Mouse (Mus musculus): ENCODE data around the gene Pptc7.

Gene Pptc7

GRCm38 (mm10) chr5:122267136-122267535, 17.0 kb upstream of the Pptc7 start:
- in situ Hi-C loops (cut with MboI, MseI): no loop called here

DNA sequence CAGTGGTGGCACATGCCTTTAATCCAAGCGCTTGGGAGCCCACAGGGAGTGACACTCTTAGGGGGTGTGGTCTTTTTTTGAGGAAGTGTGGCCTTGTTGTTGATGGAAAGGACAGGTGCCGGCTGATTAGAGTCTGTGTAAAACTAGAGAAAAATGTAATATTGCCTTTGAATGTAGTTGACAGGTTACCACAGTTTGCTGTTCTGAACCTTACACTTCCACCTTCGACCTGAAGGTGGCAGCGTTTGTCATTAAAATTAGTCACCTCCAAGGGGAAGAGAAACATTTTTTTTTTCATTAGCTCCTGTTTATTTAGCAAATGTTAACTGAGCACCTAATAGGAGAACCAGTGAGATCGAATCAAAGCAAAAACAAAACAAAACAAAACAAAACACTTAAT, 16.3 kb upstream of the Pptc7 start:
- in situ Hi-C loops (cut with MboI, MseI): no loop called here

- in situ Hi-C loops (cut with MboI, MseI): no loop called here
Observed at GRCm38 (mm10) chr5:122268858-122269604, 15.1 kb upstream of the Pptc7 start.

DNA sequence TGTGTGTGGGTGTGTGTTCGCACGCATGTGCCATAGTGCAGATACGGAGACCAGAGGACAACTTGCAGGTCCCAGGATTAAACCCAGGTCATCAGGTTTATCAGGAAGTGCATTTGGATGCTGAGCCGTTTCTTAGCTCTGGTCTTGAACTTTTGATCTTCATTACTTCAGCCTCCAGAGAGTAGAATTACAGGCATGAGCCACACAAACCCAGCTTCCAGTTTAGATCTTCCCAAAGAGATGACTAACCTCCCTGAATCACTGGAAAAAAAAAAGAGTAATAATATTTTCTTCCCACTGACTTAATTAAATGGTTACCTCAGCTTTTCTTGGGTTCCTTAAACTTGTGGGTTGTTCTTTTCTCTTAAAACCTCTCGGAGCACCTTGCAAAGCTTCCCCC, 11.3 kb upstream of the Pptc7 start:
- in situ Hi-C loops (cut with MboI, MseI): no loop called here

- in situ Hi-C loops (cut with MboI, MseI): no loop called here
Observed at GRCm38 (mm10) chr5:122274785-122275184, 9.4 kb upstream of the Pptc7 start.

GRCm38 (mm10) chr5:122278946-122279345, 5.2 kb upstream of the Pptc7 start:
- in situ Hi-C loops (cut with MboI, MseI): no loop called here

GRCm38 (mm10) chr5:122279799-122280421, 4.3 kb upstream of the Pptc7 start:
- in situ Hi-C loops (cut with MboI, MseI): no loop called here

- in situ Hi-C loops (cut with MboI, MseI): no loop called here
Observed at GRCm38 (mm10) chr5:122280422-122280826, 3.7 kb upstream of the Pptc7 start.

DNA sequence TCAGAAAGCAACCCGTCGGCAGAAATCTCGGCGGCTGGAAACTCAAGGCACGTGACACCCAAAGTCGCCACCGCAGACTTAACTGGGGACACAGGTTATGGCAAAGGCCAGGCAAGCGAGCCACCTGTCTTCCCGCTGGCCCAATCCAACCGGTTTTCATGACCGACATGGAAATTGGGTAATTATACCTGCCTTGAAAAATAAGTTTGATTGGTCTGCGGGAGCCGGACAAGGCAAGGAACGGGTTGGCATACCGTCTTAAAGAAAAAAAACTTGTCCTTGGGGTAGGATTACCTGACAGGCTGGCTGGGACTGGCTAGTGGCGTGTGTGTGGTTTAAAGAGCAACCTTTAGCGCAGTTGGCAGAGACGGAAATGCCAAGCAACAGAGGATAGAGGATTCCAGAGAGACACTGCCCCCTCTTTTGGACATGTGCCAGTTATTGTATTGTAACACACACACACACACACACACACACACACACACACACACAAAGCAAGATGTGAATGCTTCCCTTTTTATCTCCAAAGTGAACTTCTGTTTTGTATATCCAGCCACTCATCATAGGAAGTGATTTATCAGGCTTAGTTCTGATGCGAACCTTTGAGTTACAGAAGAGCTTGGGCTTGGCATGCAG, 3.2 kb upstream of the Pptc7 start:
- in situ Hi-C loops (cut with MboI, MseI): no loop called here

DNA sequence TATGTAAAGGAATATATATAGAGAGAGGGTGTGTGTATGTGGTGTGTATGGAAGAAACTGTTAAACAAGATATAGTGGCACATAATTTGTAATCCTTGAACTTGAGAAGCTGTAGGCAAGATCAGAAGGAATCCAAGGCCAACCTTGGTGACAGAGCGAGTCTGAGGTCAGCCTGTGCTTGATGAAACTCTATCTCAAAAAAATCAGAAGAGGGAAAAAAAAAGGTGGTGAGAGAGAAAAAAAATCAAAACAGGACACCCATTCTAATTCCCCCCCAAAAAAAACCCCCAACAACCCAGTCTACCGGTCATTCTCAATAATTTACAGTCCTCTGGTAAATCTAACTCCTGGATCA, 360 bp upstream of the Pptc7 start:
- in situ Hi-C loops (cut with MboI, MseI): no loop called here

GRCm38 (mm10) chr5:122285029-122285766, 1.0 kb downstream of the Pptc7 start:
- in situ Hi-C loops (cut with MboI, MseI): no loop called here

DNA sequence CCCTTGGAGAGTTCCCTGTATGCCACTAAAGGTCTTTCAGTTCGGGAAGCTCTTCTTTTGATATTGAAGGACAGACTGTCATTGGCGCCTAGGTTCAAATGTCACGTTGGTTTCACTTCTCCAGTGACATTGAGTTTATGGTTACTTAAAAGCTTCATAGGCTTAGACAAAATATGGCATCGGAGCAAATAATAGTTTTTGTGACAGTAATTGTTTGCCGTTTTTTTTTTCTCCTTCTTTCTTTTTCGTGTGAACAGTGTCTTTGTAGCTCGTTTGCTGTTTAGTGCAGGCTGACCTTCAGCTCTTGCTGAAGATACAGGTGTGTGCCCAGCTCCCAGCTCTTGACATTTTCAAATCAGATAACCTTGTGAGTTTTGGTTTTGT, 1.6 kb downstream of the Pptc7 start:
- in situ Hi-C loops (cut with MboI, MseI): no loop called here

- in situ Hi-C loops (cut with MboI, MseI): no loop called here
Observed at GRCm38 (mm10) chr5:122286191-122286590, 2.0 kb downstream of the Pptc7 start.

DNA sequence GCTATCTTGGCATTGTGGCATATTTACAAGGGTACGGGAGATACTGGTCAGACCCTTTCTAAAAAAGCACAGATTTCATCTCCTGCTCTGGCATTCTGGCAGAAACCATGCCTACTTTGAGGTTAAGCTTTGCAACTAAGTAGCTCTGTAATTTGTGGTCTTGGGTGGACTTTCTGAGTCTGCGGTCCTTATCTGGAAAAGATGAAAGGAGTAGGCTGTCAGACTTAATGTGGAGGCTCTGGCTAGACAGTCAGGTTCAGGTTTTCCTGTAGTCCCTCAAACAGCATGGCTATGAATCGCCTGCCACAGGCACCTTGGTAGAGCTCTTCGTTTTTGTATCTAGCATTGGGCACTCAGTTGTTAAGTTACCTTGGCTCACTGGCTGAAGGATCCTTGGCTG, 2.9 kb downstream of the Pptc7 start:
- in situ Hi-C loops (cut with MboI, MseI): no loop called here

DNA sequence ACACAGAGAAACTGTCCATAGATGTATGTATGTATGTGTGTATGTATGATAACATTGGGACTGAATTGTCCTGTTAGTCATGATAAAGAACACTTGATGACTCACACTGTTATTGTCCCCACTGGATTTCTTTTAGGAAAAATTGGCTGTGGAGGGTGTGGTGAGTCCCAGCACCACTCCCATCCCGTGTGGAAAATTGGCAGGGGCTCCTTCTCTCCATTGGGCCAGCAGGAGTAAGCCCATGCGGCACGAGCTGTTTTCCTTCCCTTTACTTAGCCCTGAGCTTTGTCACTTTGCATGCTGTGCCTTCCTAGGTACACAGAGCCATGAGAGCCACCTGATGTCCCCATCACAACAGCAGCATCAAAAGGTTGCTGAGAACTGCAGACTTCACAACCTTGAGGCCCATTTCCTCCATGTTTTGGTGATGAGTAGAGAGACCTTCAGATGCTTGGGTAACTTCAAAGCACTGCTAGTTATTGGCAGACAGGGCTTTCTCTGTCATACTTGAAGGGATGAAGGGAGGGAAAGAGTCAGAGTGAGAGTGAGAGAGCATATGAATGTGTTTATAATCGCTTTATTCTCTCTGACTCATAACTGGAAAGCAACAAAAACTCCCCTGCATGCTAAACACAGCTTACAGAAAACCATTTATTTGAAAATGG, 4.1 kb downstream of the Pptc7 start:
- in situ Hi-C loops (cut with MboI, MseI): no loop called here

- in situ Hi-C loops (cut with MboI, MseI): loop anchor here (10.0 kb wide), 1 partner anchor 1086 kb away; the partner anchor contains the start of gene Rpl6
Observed at GRCm38 (mm10) chr5:122291149-122291548, 7.0 kb downstream of the Pptc7 start.

DNA sequence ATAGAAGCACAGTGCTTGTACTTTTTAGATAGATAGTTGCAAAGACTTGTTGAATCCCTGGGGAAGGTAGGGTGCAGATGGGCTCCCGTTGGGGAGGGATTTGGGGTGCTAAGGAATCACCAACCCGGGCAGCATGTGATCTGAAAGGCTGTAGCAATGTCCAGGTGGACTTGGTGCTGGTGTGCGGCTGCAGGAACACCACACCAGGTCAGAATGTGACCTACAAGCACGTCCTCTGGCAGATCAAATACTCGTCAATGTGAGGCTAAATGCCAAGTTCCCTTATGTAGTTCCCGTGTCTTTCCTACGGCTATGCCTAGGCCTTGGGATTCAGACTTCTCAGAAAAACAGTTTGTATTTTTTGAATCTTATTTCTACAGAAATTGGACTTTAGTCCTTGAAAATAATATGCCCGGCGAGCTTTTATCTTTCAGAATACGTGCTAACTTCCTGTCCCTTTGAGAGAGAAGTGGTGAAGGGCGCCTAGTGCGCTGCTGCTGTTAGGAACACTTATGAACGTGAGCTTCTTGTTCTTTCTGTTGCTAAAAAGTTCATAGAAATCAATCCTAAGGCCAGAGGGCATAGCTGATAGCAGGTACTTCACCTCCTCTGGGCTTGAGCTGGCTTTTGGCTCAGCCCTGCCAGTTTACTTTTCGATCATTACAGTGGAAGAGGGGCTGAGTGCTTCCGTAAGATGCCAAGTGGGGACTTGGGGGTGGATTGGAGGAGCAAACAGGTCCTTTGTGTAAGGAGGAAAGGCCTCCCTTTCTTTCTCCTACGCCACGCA, 7.6 kb downstream of the Pptc7 start:
- in situ Hi-C loops (cut with MboI, MseI): loop anchor here (10.0 kb wide), 1 partner anchor 1087 kb away; the partner anchor contains the start of gene Rpl6

- in situ Hi-C loops (cut with MboI, MseI): loop anchor here (10.0 kb wide), 1 partner anchor 1088 kb away; the partner anchor contains the start of gene Rpl6
Observed at GRCm38 (mm10) chr5:122293131-122293530, 9.0 kb downstream of the Pptc7 start.

DNA sequence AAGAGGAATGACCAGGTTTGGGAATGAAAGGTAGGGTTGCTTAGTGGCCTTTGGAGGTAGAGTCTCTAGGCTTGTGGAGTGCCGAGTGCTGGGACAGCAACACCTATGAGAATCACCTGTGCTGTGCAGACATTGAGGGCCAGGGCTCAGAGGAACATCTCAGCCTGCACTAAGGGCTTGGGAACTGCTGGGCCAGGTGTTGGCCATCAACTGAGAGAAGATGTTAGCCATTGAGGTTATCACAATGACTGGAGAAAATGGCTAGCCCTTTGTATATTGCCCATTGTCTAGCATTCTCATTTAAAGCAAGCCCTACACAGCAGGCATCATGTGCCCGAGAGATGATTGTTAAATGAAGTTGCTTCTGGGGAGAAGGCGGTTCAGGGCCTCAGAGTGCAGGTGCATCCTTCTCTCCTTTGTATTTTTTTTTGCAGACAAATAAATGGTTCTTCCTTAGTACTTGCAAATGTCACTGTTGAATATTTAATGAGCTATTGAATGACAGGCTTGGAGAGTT, 10.1 kb downstream of the Pptc7 start:
- in situ Hi-C loops (cut with MboI, MseI): loop anchor here (10.0 kb wide), 1 partner anchor 1089 kb away; the partner anchor contains the start of gene Rpl6
